Mouse (Mus musculus): ENCODE results near the gene Selenot.
"Not testable (repeated sequence)": the region's sequence is repeated elsewhere in the genome, so short reads cannot be mapped to it uniquely, and the experiment has no call there.

Selenot gene

DNA sequence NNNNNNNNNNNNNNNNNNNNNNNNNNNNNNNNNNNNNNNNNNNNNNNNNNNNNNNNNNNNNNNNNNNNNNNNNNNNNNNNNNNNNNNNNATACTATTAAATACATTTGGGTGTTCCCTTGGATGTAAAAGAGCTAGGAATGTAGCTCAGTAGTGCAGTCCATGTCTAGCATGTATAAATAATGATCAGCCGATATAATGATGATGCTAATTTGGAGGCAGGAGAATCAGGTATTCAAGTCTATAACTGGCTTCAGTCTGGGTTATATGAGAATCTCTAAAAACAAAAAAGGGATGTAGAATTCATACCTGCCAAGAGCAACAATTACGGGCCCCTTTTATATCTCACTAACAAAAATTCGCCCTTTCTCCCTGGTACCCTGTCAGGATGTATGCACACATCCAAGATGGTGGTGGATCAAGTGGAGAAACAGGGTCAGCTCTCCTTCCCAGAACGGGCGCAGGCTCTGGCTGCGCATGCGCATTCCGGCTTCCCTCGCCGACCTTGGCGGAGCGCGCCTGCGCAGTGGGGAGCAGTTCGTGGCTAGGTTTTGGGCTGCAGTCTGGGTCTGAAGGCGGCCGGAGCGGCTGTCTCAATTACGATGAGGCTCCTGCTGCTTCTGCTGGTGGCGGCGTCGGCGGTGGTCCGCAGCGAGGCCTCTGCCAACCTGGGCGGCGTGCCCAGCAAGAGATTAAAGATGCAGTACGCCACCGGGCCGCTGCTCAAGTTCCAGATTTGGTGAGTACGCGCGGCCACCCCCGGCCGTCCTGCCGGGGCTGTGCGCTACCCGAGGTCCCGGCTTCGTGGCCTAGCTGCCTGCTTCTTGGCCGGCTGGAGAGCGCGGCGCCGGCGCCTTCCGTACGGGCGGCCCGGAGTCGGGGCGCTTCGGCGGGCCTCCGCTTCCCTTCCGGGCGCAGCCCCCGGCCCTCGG, at the start of gene Selenot:
Selenot (plus strand) TSS at position 500 of the 930 bp plus-strand sequence.
- DNase-seq (ENCODE audit: extremely low read depth, insufficient read length, low spot score) = peak; percentile 97

DNA sequence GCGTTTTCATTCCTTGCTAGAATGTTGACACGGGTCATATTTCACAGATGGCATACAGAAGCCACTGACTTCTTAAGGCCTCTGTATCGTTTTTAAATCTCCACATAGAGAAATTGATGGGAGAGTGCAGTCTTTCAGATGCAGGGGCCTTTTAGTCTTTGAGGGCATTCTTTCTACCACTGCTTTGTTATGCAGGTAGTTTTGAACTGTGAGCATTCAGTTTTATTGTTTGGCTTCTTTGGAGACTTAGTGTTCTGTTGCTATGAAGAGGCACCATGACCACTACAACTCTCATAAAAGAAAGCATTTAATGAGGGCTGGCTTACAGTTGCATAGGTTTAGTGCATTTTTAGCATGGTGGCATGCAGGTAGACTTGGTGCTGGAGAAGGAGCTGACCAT, 39.9 kb upstream of the Selenot start:
- no peak for DNase-seq (ENCODE audit: extremely low read depth, insufficient read length, low spot score)

DNA sequence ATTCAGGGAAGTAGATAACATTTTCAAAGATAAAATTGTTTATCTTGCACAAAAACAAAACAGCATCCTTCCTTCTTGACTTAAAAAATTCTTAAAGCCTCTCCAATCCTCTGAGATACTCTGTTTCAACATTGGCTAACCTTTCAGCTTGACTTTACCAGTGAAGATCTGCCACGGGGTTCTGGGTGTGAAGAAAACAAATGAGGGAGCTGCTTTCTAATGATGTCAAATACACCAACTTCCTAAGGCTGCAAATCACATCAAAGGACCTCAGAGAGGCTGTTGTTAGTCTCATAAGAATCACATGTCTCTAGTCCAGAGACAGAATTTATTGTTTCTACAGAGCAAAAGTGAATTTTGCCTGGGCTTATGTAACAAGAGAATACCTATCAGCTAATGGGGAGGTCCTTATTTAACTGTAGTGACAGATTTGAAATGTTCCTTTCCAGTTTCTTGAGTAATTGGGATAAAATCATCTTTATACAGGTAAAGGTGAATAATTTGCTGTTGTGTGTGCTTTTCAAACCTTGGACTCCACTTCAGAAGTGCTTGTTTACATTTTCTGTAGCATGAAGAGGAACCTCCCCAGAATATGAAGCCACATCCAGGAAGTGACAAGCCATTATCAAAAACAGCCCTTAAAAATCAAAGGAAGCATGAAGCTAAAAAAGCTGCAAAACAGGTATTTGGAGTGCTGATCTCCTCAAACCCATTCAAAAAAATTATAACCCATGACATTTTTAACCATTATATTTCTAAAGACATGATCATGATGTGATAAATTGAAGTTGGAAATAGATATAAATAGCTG, 24.2 kb upstream of the Selenot start:
- DNase-seq (ENCODE audit: extremely low read depth, insufficient read length, low spot score) = no peak

GRCm38 (mm10) chr3:58556649-58557048, 19.8 kb upstream of the Selenot start:
- no peak for DNase-seq (ENCODE audit: extremely low read depth, insufficient read length, low spot score)

GRCm38 (mm10) chr3:58559887-58560286, 16.5 kb upstream of the Selenot start:
- DNase-seq (ENCODE audit: extremely low read depth, insufficient read length, low spot score) = no peak

GRCm38 (mm10) chr3:58561437-58561836, 15.0 kb upstream of the Selenot start:
- DNase-seq (ENCODE audit: extremely low read depth, insufficient read length, low spot score) = no peak

DNA sequence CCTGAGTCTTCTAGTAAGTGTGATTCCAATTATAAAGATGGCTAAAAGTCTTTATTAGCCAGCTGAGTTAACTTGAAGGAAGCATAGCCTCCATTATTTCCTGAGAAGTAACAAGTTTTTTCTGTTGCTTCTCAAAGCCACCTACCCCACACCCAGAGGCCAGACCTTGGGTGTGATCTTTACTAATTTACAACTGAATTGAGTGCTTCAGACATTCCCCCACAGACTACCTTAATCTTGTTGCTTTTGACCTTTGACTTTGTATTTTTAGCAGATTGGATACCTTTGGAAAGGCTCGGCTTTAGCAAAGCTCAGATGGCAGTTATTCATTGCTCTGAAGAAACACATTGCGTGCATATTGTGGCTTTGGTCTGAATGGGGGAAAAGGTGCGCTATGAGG, 5.6 kb upstream of the Selenot start:
- no peak for DNase-seq (ENCODE audit: extremely low read depth, insufficient read length, low spot score)

DNA sequence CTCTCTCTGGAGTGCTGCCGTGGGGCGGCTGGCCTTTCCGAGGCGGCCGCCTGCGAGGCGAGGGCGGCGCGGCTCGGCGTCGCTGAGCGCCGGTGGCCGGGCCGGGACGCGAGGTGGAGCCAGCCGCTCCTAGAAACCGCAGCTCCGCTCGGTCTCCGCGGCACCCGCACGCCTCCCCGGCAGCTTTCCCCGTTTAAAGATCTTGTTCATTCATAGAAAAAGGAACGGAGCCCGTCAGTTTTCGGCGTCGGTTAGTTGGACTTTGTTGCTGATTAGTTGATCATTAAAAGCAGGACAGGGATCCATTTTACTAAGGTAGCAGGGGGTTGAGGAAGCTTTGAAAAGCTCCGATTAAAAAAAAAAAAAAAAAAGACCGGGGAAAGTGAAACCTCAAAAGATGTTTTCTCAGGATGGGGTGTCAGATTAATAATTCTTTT, 649 bp downstream of the Selenot start:
- DNase-seq (ENCODE audit: extremely low read depth, insufficient read length, low spot score) = no peak

- DNase-seq (ENCODE audit: extremely low read depth, insufficient read length, low spot score) = no peak
Observed at GRCm38 (mm10) chr3:58577506-58578050, 1.1 kb downstream of the Selenot start.

DNA sequence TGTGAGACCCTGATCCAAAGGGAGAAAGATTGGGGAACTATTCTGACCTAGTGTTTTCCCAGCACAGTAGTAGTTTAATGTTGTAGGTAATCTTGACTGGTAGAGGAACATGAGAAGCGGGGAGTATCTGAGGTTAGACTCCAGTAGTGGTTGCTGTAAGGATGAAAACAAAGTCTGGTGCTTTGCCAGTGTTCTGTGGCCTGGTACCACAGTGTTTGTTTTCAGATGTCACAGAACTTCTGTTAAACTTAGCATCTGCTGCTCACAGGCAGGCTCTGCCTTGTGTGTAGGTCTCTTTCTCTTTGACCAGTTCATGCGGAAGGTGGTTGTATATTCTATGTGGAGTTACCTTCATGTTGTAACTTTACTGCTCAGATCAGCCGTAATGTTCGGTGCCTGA, 5.1 kb downstream of the Selenot start:
- DNase-seq (ENCODE audit: extremely low read depth, insufficient read length, low spot score) = no peak

GRCm38 (mm10) chr3:58582297-58582696, 5.9 kb downstream of the Selenot start:
- no peak for DNase-seq (ENCODE audit: extremely low read depth, insufficient read length, low spot score)

GRCm38 (mm10) chr3:58582788-58583426, 6.5 kb downstream of the Selenot start:
- DNase-seq (ENCODE audit: extremely low read depth, insufficient read length, low spot score) = no peak

DNA sequence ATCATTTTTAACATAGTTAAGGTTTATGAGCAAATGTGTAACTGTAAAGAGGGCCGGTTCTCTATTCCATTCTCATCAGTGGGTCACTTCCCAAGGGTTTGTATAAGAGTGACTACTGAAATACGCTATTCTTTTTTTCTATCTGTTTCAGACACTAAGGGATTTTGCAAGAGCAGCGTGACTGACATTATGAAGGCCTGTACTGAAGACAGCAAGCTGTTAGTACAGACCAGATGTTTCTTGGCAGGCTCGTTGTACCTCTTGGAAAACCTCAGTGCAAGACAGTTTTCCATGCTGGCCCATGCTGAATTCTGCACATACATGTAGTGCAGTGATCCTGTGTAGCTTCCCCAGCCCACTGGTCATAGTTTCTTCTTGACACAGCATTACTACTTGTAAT, 14.1 kb downstream of the Selenot start:
- not testable (repeated sequence) for DNase-seq (ENCODE audit: extremely low read depth, insufficient read length, low spot score)

DNA sequence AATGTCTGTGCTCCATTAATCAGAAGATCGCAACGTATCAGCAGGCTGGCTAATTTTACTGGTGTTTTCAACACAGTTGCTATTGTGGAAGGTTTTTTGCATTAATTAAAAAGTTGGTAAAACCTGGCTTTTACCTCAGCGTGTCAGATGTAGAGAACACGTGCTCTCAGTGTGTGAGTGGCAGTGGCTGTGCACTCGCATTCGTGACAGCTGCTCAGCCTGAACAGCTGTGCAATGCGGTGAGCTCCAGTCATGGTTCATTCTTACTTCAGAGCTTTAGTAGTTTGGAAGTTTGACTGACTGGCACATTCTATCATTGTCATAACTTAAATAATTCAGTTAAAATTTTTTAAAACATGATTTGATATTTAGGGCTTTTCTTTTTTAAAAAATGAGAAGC, 16.2 kb downstream of the Selenot start:
- DNase-seq (ENCODE audit: extremely low read depth, insufficient read length, low spot score) = not testable (repeated sequence)

GRCm38 (mm10) chr3:58593623-58594022, 17.2 kb downstream of the Selenot start:
- no peak for DNase-seq (ENCODE audit: extremely low read depth, insufficient read length, low spot score)

DNA sequence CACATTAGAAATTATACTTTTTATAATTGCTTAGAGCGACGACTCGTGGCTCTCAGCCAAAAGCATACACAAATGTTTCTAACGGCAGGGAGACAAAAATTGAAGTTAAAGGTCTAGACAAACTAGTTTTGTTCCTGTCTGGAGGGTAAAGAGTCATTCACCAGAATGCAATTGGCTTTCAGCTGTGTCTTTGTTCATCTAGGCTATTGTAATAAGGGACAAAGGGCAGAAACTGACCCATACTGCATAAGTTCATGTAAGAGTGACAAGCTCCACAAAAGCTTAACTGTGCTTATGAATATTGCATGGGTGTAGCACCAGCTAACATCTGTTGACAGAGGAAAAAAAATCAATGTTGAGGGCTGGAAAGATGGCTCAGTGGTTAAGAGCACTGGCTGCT, 32.1 kb downstream of the Selenot start:
- no peak for DNase-seq (ENCODE audit: extremely low read depth, insufficient read length, low spot score)

DNA sequence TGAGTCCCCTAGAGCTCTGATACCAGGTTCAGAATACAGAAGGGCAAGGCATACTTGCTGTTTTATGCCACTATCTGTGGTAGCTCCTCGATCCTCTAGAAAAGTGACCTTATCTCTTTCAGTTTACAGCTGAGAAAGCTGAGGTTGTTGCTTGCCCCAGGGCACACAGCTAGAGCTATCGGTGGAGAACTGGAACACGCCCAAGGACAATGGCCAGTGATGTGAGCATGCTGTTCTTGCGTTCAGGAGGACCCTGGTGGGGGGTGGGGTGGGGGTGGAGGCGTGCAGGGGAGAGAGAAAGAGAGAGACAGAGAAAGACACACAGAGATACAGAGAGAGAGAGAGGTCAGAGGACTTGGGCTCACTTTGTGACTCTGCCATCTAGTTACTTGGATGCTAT, 33.5 kb downstream of the Selenot start:
- DNase-seq (ENCODE audit: extremely low read depth, insufficient read length, low spot score) = no peak

DNA sequence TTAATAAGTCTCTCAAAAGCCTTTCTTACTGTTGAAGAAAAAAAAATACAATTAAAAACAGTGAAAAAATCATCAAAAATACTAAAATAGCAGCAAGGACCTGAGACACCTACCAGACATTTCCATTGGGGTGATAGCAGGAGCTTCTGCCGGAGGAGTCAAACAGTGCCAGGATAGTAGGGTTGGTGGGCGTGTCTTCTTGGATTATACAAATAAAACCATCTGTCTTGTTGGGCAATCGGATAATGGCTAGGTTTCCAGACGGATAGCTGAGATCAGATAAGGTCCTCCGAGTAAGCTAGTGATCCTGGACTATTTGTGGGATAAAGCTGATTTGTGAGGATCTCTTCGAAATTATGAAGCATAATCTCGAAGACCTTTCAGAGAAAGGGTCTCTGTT, 44.6 kb downstream of the Selenot start:
- no peak for DNase-seq (ENCODE audit: extremely low read depth, insufficient read length, low spot score)

DNA sequence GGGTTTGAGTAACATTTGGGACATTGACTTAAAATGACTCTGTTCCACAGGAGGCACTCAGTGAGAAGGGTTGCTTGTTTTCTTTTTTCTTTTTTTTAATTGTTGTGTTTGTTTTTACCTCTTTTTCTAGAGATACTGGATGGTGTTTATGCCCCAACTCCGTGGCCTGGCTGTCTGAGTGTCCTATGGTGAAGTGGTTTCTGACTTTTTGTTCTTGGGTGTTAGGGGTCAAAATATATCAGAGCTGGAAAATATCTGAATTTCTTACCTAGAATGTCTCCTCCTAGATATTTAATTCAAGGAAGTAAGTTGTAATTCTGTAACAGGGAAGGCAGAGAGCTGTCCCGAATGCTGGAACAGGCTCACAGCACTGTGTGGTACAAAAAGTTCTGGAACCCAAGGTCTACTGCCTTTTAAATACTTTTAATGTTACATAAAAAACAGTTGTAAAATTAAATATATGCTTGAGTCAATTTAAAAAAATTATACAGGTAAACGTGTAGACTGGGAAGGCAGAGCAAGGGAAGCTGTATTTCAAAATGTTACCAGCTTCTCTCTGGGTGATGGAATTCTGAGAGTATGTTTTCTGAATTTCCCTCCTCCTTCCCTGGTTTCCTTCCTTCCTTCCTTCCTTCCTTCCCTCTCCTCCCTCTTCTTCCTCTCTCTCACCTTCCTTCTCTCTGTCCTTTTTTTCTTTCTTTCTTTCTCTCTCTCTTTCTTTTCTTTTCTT, 46.4 kb downstream of the Selenot start:
- no peak for DNase-seq (ENCODE audit: extremely low read depth, insufficient read length, low spot score)

- DNase-seq (ENCODE audit: extremely low read depth, insufficient read length, low spot score) = no peak
Observed at GRCm38 (mm10) chr3:58624981-58625380, 48.5 kb downstream of the Selenot start.
